Mouse (Mus musculus) brain, embryonic 18.5 days (tissue): ENCODE results near the gene 3110082I17Rik.
A peak's percentile ranks its signal among the peaks of the same experiment; 100 is the strongest.

Experiments used
- DNase-seq: peaks from one replicate; pipeline ENCODE4 v3.0.0-alpha.2; 2012; ENCODE audit warnings: low read depth, low spot score

Gene 3110082I17Rik

GRCm38 (mm10) chr5:139453031-139453430, 7.3 kb downstream of the 3110082I17Rik start:
- DNase-seq: no peak

- DNase-seq: no peak
These were observed 10.4 kb downstream of the 3110082I17Rik start for GRCm38 (mm10) chr5:139449926-139450325.

- DNase-seq: no peak
These were observed 11.1 kb downstream of the 3110082I17Rik start for GRCm38 (mm10) chr5:139449161-139449791.

DNA sequence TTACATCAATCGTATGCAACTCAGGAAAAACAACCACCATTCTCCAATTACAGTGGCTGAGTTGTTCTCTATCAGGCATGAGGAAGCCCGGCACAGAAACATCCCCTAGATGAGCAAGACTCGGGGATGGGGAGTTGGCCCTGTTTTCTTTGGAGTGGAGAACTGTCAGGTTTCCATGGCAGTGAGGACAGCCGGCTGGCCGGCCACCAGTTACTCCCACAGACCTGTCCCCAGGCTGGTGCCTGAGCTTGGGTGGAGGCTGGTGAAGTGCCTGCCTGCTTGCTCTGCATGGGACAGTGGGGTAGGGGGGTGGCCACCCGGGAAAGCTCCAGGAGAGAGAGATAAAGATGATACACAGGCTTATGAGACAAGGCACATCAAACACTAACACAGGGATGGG, 12.3 kb downstream of the 3110082I17Rik start:
- no peak for DNase-seq

- DNase-seq: no peak
These were observed 15.1 kb downstream of the 3110082I17Rik start for GRCm38 (mm10) chr5:139445258-139445657.

- DNase-seq: no peak
These were observed 17.4 kb downstream of the 3110082I17Rik start for GRCm38 (mm10) chr5:139442962-139443361.

DNA sequence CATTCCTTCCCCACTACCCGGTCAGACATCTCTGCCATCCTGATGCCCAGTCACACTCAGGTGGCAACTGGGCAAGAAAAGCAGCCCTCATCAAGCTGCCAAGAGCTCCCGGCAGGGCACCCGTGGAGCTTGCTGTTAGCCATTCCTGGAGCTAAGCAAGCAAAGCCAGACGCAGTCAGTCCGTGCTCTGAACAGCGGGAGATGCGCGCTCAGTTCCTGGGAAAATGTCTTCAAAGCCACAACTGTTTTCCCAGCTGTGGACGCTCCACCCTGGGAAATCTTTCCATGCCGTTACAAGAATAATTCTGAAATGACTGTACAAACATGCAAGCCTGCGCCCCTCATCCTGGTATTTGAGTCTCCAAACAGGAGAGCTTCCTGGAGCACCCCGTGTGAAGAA, 17.9 kb downstream of the 3110082I17Rik start:
- DNase-seq: no peak

GRCm38 (mm10) chr5:139441726-139442018, 18.7 kb downstream of the 3110082I17Rik start:
- DNase-seq: no peak

GRCm38 (mm10) chr5:139440926-139441725, 19.2 kb downstream of the 3110082I17Rik start:
- DNase-seq: no peak

DNA sequence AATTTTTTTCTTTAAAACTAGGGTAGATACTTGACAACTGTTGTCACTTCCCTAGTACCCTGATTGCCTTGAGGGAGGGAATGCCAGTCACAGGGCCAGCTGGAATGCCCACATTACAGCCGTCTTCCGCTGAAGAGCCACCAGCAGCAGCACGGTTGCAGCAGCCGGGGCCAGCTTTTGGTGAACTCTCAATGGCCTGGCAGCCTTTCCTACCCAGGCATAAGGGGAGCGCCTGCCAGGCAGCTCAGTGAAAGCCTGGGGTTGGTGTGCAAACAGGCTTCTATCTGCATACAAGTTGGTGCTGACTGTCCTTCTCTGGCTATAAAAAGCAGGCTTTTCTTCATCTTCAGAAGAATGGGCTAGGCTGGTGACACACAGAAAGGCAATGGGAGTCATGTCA, 19.9 kb downstream of the 3110082I17Rik start:
- DNase-seq: no peak

- no peak for DNase-seq
These were observed 21.9 kb downstream of the 3110082I17Rik start for GRCm38 (mm10) chr5:139438440-139438839.

DNA sequence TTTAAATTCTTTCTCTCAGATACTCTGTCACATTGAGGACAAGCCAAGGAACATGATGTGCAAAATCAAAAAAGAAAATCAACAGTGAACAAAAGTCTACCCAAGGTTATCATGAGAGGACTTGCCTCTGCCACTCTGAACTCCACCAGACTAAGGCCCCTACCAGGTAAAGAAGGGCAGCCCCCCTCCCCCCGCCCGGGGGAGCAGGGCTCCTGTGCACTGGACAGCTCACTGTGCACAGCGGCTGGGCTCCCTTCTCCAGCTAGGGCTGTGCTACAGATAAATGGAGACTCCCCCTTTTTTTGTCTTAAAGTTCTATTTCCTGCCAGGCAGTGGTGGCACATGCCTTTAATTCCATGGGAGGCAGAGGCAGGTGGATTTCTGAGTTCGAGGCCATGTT, 22.6 kb downstream of the 3110082I17Rik start:
- no peak for DNase-seq

GRCm38 (mm10) chr5:139434940-139435339, 25.4 kb downstream of the 3110082I17Rik start:
- DNase-seq: peak; percentile 54

DNA sequence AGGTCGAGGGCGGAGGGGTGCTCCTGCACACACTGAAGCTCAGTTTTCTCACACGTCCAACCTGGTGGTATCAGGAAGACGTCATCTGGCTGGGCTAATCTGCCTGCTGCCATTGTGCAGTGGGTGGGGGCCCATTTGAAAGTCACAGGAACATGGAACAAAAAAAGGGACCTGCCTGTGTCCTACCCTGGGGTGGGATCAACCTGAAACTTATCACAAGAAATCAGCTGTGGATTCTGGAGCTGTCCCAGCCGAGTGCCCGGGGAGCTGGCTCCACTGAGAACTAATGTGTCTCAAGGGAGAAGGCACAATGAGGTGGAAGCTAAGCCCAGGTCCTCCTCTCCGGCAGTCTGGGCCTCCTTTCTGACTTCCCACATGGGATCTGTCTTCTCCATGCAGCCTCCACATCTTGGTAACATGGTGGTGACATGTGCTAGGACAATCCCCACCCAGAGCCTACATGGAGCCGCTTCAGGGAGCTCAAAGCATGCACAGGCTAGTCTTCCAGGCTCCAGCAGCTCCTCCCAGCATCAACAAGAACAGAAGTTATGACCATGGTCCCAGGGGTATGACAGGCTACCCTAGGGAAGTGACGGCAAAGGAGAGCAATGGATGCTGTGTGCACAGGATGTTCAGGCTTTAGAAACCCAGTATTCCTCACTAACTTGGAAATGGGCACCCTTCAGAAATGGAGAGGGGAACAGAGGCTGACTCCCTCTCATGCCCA, 26.3 kb downstream of the 3110082I17Rik start:
- DNase-seq: no peak

DNA sequence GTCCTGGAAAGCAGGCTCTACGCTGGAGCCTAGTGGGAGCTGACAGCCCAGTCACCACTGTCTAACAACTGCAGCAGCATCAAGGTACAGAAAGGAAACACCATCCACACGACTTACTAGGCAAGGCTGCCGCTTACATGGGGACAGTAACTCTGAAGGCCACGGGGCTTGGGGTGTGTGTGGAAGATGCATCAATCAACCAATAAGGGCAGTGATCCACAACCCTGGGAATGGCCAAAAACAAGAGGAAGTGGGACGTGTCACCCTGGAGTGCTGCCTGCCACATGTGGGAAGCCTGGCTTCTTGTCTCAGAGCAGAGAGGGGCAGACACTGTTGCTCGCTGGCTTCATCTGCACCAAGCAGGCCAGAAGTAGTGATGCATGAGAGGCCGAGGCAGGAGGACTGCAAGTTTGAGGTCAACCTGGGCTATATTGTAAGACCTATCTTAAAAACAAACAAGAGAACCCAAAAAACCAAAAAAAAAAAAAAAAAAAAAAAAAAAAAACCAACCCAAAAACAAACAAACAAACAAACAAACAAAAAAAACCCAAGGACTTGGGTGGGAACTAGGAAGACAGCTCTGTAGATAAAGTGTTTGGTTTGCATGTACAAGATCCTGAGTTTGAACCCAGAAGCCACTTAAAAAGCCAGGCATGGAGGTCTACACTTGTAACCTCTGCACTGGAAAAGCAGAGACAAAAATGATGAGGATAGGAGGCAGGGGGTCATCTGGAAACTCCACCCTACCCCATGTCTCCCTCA, 27.4 kb downstream of the 3110082I17Rik start:
- DNase-seq: no peak

DNA sequence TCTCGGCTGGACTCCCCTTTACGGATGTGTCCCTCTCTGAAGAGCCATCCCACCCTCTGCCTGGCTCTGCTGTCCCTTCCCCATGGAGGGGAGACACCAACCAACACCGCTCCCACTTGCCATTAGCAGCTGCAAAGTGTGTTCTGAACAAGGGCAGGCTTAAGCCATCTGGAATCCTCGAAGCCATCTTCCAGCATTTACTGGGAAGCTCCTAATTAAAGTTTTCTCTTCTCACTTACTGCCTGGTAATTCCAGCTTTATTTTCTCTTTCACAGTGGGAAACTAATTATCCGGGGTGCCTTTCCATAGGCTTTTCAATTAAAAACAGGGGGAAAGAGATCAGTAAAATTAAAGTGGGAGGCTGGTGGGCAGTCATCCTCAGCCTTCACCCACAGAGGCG, 28.0 kb downstream of the 3110082I17Rik start:
- no peak for DNase-seq

GRCm38 (mm10) chr5:139429818-139430341, 30.4 kb downstream of the 3110082I17Rik start:
- no peak for DNase-seq

GRCm38 (mm10) chr5:139427989-139428388, 32.3 kb downstream of the 3110082I17Rik start:
- DNase-seq: no peak

GRCm38 (mm10) chr5:139427001-139427400, 33.3 kb downstream of the 3110082I17Rik start:
- DNase-seq: no peak

GRCm38 (mm10) chr5:139425198-139425597, 35.1 kb downstream of the 3110082I17Rik start:
- DNase-seq: no peak

GRCm38 (mm10) chr5:139423026-139423865, 37.1 kb downstream of the 3110082I17Rik start, which contains the start of gene Gper1:
Gene Gper1 (plus strand): TSS chr5:139423151.
- no peak for DNase-seq
